Mouse (Mus musculus) MEL (cell line): ENCODE measurements around the gene Frmd4b.

Experiments used
- CTCF ChIP-seq, 3 experiments: IDR thresholded peaks in 2 of 3; conservative IDR thresholded peaks in 1 of 3; 2 replicates each; pipeline ENCODE4 v1.5.1; 2011 to 2012; ENCODE audit warnings: low read length in 3 of 3, low read depth in 2 of 3, mild to moderate bottlenecking in 2 of 3, improper control_type of control experiment in 1 of 3, inconsistent platforms in 1 of 3, mixed read lengths in 1 of 3, moderate library complexity in 1 of 3; ENCODE audit not compliant: control insufficient read depth in 1 of 3, insufficient read depth in 1 of 3, poor library complexity in 1 of 3, severe bottlenecking in 1 of 3
- POLR2A ChIP-seq, 2 experiments: IDR thresholded peaks; 2 replicates each; pipeline ENCODE4 v1.6.1; 2011 to 2012; ENCODE audit warnings: low read length in 2 of 2, mild to moderate bottlenecking in 2 of 2, control low read depth in 1 of 2, improper control_type of control experiment in 1 of 2, low read depth in 1 of 2, moderate library complexity in 1 of 2; ENCODE audit not compliant: control insufficient read depth in 1 of 2, insufficient read depth in 1 of 2, poor library complexity in 1 of 2
- TCF12 ChIP-seq: IDR thresholded peaks from 2 replicates; pipeline ENCODE4 v1.6.1; 2014; ENCODE audit warnings: low read depth, mild to moderate bottlenecking, inconsistent platforms, low read length, improper control_type of control experiment, moderate library complexity

- TF ChIP-seq CTCF (IDR thresholded peaks at IDR 0.05 in 2 of 3, conservative IDR thresholded peaks at IDR 0.05 in 1 of 3; ENCODE audit: control insufficient read depth in 1 of 3, insufficient read depth in 1 of 3, low read depth in 2 of 3, low read length in 3 of 3, poor library complexity in 1 of 3, severe bottlenecking in 1 of 3) (no peak), POLR2A (IDR thresholded peaks at IDR 0.05; ENCODE audit: control insufficient read depth in 1 of 2, insufficient read depth in 1 of 2, low read depth in 1 of 2, low read length in 2 of 2, poor library complexity in 1 of 2) (no peak), TCF12 (no peak)
These were observed 216.9 kb downstream of the Frmd4b start for GRCm38 (mm10) chr6:97400446-97400845.
